Mouse (Mus musculus) MEL (cell line): ENCODE results near the gene Prtn3. TPM values are rescaled to one million over a fixed set of nuclear protein-coding genes. Genes with fewer than 3 reads are reported as not detected.

ENCODE experiments used
- DNase-seq: peaks from one replicate; pipeline ENCODE4 v3.0.0; 2011; ENCODE audit warnings: low read depth, low spot score
- H3K27ac ChIP-seq: 2 replicates; pipeline ENCODE4 v1.5.1; 2012; ENCODE audit warnings: low read depth, mild to moderate bottlenecking, control low read depth, low read length, moderate library complexity; ENCODE audit not compliant: control insufficient read depth
- H3K27me3 ChIP-seq, 2 experiments: fragments of 150-350 bp in 1 of 2; sonication (generic) in 1 of 2; 2 replicates each; pipeline ENCODE4 v1.6.1; 2012; ENCODE audit warnings: low read length in 2 of 2, mild to moderate bottlenecking in 2 of 2, improper control_type of control experiment in 1 of 2, moderate library complexity in 1 of 2; ENCODE audit not compliant: insufficient read depth in 2 of 2, control insufficient read depth in 1 of 2
- H3K36me3 ChIP-seq, 2 experiments: 2 replicates each; pipeline ENCODE4 v1.6.1; 2012 to 2014; ENCODE audit warnings: low read length in 2 of 2, improper control_type of control experiment in 1 of 2, inconsistent platforms in 1 of 2, mild to moderate bottlenecking in 1 of 2; ENCODE audit not compliant: insufficient read depth in 2 of 2, control insufficient read depth in 1 of 2
- H3K4me1 ChIP-seq, 2 experiments: fragments of 150-350 bp in 1 of 2; sonication (generic) in 1 of 2; 2 replicates each; pipeline ENCODE4 v1.6.1; 2012; ENCODE audit warnings: low read length in 2 of 2, improper control_type of control experiment in 1 of 2, mild to moderate bottlenecking in 1 of 2; ENCODE audit not compliant: insufficient read depth in 2 of 2, control insufficient read depth in 1 of 2
- H3K4me3 ChIP-seq, 2 experiments: fragments of 150-350 bp in 1 of 2; sonication (generic) in 1 of 2; 2 replicates each; pipeline ENCODE4 v1.5.1; 2012; ENCODE audit warnings: low read depth in 2 of 2, low read length in 2 of 2, mild to moderate bottlenecking in 2 of 2, moderate library complexity in 2 of 2, control low read depth in 1 of 2, improper control_type of control experiment in 1 of 2; ENCODE audit not compliant: control insufficient read depth in 1 of 2, insufficient read depth in 1 of 2
- H3K79me2 ChIP-seq: 2 replicates; pipeline ENCODE4 v1.6.1; 2012; ENCODE audit warnings: mild to moderate bottlenecking, low read length, moderate library complexity; ENCODE audit not compliant: control insufficient read depth, poor library complexity, insufficient read depth
- H3K9ac ChIP-seq: 2 replicates; pipeline ENCODE4 v1.6.1; 2012; ENCODE audit warnings: low read depth, mild to moderate bottlenecking, control low read depth, low read length, moderate library complexity; ENCODE audit not compliant: control insufficient read depth, poor library complexity, severe bottlenecking
- H3K9me3 ChIP-seq: fragments of 150-350 bp; sonication (generic); replicated peaks from 2 replicates; pipeline ENCODE4 v1.6.1; 2012; ENCODE audit warnings: mild to moderate bottlenecking, low read length, improper control_type of control experiment, moderate library complexity; ENCODE audit not compliant: insufficient read depth
- EP300 ChIP-seq, 2 experiments: IDR thresholded peaks; 2 replicates each; pipeline ENCODE4 v1.6.1; 2011; ENCODE audit warnings: improper control_type of control experiment in 2 of 2, low read length in 2 of 2, low read depth in 1 of 2, mild to moderate bottlenecking in 1 of 2
- GABPA ChIP-seq: IDR thresholded peaks from 2 replicates; pipeline ENCODE4 v1.6.1; 2012; ENCODE audit warnings: low read depth, mild to moderate bottlenecking, inconsistent platforms, low read length, improper control_type of control experiment, moderate library complexity
- GATA1 ChIP-seq: IDR thresholded peaks from 2 replicates; pipeline ENCODE4 v1.6.1; 2011; ENCODE audit warnings: low read depth, low read length, improper control_type of control experiment
- HCFC1 ChIP-seq: IDR thresholded peaks from 2 replicates; pipeline ENCODE4 v1.6.1; 2012; ENCODE audit warnings: low read depth, mild to moderate bottlenecking, inconsistent platforms, low read length, improper control_type of control experiment, moderate library complexity
- MAZ ChIP-seq: IDR thresholded peaks from 2 replicates; pipeline ENCODE4 v1.6.1; 2012; ENCODE audit warnings: low read depth, mild to moderate bottlenecking, inconsistent platforms, low read length, improper control_type of control experiment
- MEF2A ChIP-seq: IDR thresholded peaks from 2 replicates; pipeline ENCODE4 v1.6.1; 2014; ENCODE audit warnings: low read depth, mild to moderate bottlenecking, inconsistent platforms, low read length, improper control_type of control experiment; ENCODE audit not compliant: poor library complexity, insufficient replicate concordance, severe bottlenecking; ENCODE audit errors: extremely low read depth
- NELFE ChIP-seq: IDR thresholded peaks from 2 replicates; pipeline ENCODE4 v1.6.1; 2011; ENCODE audit warnings: low read depth, low read length, improper control_type of control experiment
- TAL1 ChIP-seq: IDR thresholded peaks from 2 replicates; pipeline ENCODE4 v1.6.1; 2012; ENCODE audit warnings: mild to moderate bottlenecking, inconsistent platforms, low read length, moderate library complexity, mixed read lengths
- TBP ChIP-seq: IDR thresholded peaks from 2 replicates; pipeline ENCODE4 v1.8.0; 2011; ENCODE audit warnings: low read depth, low read length, improper control_type of control experiment
- TCF12 ChIP-seq: IDR thresholded peaks from 2 replicates; pipeline ENCODE4 v1.6.1; 2014; ENCODE audit warnings: low read depth, mild to moderate bottlenecking, inconsistent platforms, low read length, improper control_type of control experiment, moderate library complexity
- ZC3H11A ChIP-seq: IDR thresholded peaks from 2 replicates; pipeline ENCODE4 v1.6.1; 2012; ENCODE audit warnings: low read depth, mild to moderate bottlenecking, inconsistent platforms, low read length, improper control_type of control experiment
- ZKSCAN1 ChIP-seq: IDR thresholded peaks from 2 replicates; pipeline ENCODE4 v1.6.1; 2012; ENCODE audit warnings: low read depth, mild to moderate bottlenecking, inconsistent platforms, low read length, improper control_type of control experiment, moderate library complexity
- polyA plus RNA-seq, 2 experiments: library from polyadenylated mRNA; stranded (reverse) in 1 of 2; unstranded in 1 of 2; fragments of >175 nt in 1 of 2; fragments of >200 nt in 1 of 2; gene quantifications; 2 replicates each; pipeline versions ENCODE4 v1.2.1 to v1.2.4; 2012; ENCODE audit warnings: low replicate concordance in 2 of 2, low read depth in 1 of 2; ENCODE audit not compliant: insufficient read length in 2 of 2, insufficient read depth in 1 of 2, missing spikeins in 1 of 2
- total RNA-seq: library from RNA; depleted of rRNA; stranded (reverse); fragments of 300-350 nt; gene quantifications from 2 replicates; pipeline ENCODE4 v1.2.3, GENCODE M21; 2012

Prtn3 gene
- total and polyA plus RNA-seq, 3 experiments: 11.2 to 31.5 TPM; not detected in 1

DNA sequence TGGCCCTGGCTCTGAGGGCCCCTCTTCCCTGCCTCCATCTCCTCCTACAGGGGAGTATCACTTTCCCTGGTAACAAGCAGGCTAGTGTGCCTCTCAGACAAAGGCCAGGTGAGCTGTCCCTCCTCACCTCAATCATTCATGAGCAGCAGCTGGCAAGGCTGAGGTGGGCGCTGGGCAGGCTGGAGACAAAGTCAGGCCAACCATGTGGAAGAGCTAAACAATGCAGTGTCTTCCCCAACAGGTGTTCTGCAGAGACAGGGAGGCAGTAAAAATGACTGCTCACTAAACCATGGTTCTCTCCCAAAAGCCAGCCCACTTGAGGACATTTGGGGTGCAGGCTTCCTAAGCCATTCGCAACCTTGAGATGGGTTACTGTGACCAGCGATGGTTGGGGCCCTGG is 22.6 kb upstream of the Prtn3 start:
- Histone ChIP-seq H3K79me2 (peaks cover 39% of the 10 kb centered on the region), H3K27ac (no peak overlapping the region), H3K4me1 (peaks cover 3 to 25% of the 10 kb centered on the region in 2 experiments), H3K4me3 (no peak overlapping the region), H3K36me3 (peaks cover 1 to 16% of the 10 kb centered on the region in 2 experiments; a peak in 3 of 4 replicates), H3K27me3 (no peaks in the 10 kb centered on the region), H3K9ac (peak overlapping the region; percentile 85), H3K9me3 (no peaks in the 10 kb centered on the region)
- DNase-seq: no peak
- TF ChIP-seq MAZ (no peak), NELFE (no peak), HCFC1 (no peak), GATA1 (no peak), TAL1 (no peak), ZC3H11A (no peak), ZKSCAN1 (no peak)

- DNase-seq: peak; percentile 43
- TF ChIP-seq ZKSCAN1 (no peak), NELFE (0 out of 2 replicates have a peak, but pooled peaks have one; percentile 11), TBP (0 out of 2 replicates have a peak, but pooled peaks have one; percentile 8), TCF12 (0 out of 2 replicates have a peak, but pooled peaks have one; percentile 17), GABPA (no peak)
- peak overlapping the region; percentile 57 to 62 for H3K4me3 ChIP-seq
- no peaks in the 10 kb centered on the region for H3K27me3 ChIP-seq
- H3K27ac ChIP-seq: peak overlapping the region; percentile 96
- peaks cover 4 to 31% of the 10 kb centered on the region in 2 experiments for H3K4me1 ChIP-seq
- peaks cover 45% of the 10 kb centered on the region for H3K79me2 ChIP-seq
- H3K36me3 ChIP-seq: peaks cover 3 to 22% of the 10 kb centered on the region in 2 experiments; a peak in 3 of 4 replicates
- peak overlapping the region; percentile 85 for H3K9ac ChIP-seq
- no peaks in the 10 kb centered on the region for H3K9me3 ChIP-seq
Measured at GRCm38 (mm10) chr10:79852107-79852789, 22.0 kb upstream of the Prtn3 start.

DNA sequence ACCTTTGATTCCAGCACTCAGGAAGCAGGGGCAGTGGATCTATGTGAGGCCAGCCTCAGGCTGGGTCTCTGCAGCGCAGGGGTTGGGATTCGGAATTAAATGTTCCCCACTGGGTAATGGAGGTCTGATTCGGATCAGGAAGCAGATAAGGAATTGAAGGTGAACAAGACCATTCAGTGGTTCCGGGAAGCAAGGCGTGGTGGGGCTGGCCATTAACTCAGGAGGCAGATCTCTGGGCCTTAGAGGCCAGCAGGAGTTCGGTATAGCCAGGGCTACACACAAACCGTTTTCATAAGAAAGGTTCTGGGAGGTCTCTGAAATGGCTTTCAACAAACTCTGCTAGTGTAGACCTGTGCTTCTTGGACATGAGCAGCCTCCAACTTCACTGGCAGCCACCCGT is 21.4 kb upstream of the Prtn3 start:
- DNase-seq: no peak
- peaks cover 5 to 37% of the 10 kb centered on the region in 2 experiments for H3K4me1 ChIP-seq
- peak overlapping the region; percentile 57 to 62 for H3K4me3 ChIP-seq
- H3K27ac ChIP-seq: peak overlapping the region; percentile 96
- H3K27me3 ChIP-seq: no peaks in the 10 kb centered on the region
- TF ChIP-seq GATA1 (0 out of 2 replicates have a peak, but pooled peaks have one; percentile 35), EP300 (IDR thresholded peaks at IDR 0.05; ENCODE audit: low read depth in 1 of 2, low read length in 2 of 2) (no peak), MEF2A (no peak)
- H3K79me2 ChIP-seq: peaks cover 51% of the 10 kb centered on the region
- H3K9ac ChIP-seq: peak overlapping the region; percentile 85
- peaks cover 3 to 27% of the 10 kb centered on the region in 2 experiments for H3K36me3 ChIP-seq
- H3K9me3 ChIP-seq: no peaks in the 10 kb centered on the region
